Mouse (Mus musculus) intestine, postnatal 0 days (tissue): ENCODE results near the gene Tbcd. TPM values are rescaled to one million over a fixed set of nuclear protein-coding genes. Genes with fewer than 3 reads are reported as not detected.

Source experiments
- ATAC-seq: fragments of 200-750 bp; cut with Nextera tagmentation; 2 replicates; pipeline ENCODE4 v1.8.0; 2017; ENCODE audit warnings: mild to moderate bottlenecking, moderate TSS enrichment, moderate library complexity
- H3K27ac ChIP-seq: fragments of 300-500 bp; sonication (generic); 2 replicates; pipeline ENCODE4 v1.5.1; 2014; ENCODE audit warnings: mild to moderate bottlenecking, low read depth, low read length, moderate library complexity
- H3K27me3 ChIP-seq: fragments of 300-500 bp; sonication (generic); replicated peaks from 2 replicates; pipeline ENCODE4 v1.6.1; 2014; ENCODE audit warnings: low read length, mixed read lengths; ENCODE audit not compliant: control insufficient read depth, insufficient read depth
- H3K36me3 ChIP-seq: fragments of 300-500 bp; sonication (generic); 2 replicates; pipeline ENCODE4 v1.6.1; 2014; ENCODE audit warnings: mild to moderate bottlenecking, moderate library complexity; ENCODE audit not compliant: control insufficient read depth, insufficient read depth
- H3K4me1 ChIP-seq: fragments of 300-500 bp; sonication (generic); replicated peaks from 2 replicates; pipeline ENCODE4 v1.6.1; 2014; ENCODE audit warnings: antibody characterized with exemption, low read length, mixed read lengths; ENCODE audit not compliant: control insufficient read depth, insufficient read depth
- H3K4me2 ChIP-seq: fragments of 300-500 bp; sonication (generic); replicated peaks from 2 replicates; pipeline ENCODE4 v1.6.1; 2014; ENCODE audit warnings: low read depth, mild to moderate bottlenecking, moderate library complexity
- H3K4me3 ChIP-seq: fragments of 300-500 bp; sonication (generic); 2 replicates; pipeline ENCODE4 v1.5.1; 2014; ENCODE audit warnings: low read depth, low read length
- H3K9ac ChIP-seq: fragments of 300-500 bp; sonication (generic); 2 replicates; pipeline ENCODE4 v1.6.1; 2014; ENCODE audit warnings: mild to moderate bottlenecking, low read depth, low read length
- H3K9me3 ChIP-seq: fragments of 300-500 bp; sonication (generic); 2 replicates; pipeline ENCODE4 v1.6.1; 2016; ENCODE audit warnings: mixed run types; ENCODE audit not compliant: control insufficient read depth
- CTCF ChIP-seq: sonication (generic); IDR thresholded peaks from 2 replicates; pipeline ENCODE4 v1.5.1; 2016; ENCODE audit warnings: low read depth, mild to moderate bottlenecking, control low read depth, antibody characterized with exemption, moderate library complexity
- WGBS: fragments of 180-500 bp; shearing (Covaris S2); extraction: QIAGEN DNeasy Blood & Tissue Kit; methylation state at CpG from one replicate; pipeline ENCODE4 v1.1.7; 2014; 5-methylcytosine and 5-hydroxymethylcytosine counted together
- polyA plus RNA-seq: library from polyadenylated mRNA; unstranded; fragments of >200 nt; fragmentation: Nextera tagmentation; extraction: Ambion mirVana; gene quantifications from 2 replicates; pipeline ENCODE4 v1.2.1, GENCODE M21; 2015

The Tbcd gene
- polyA plus RNA-seq, 1 experiment from 2014 or later, result 29.9 TPM

DNA sequence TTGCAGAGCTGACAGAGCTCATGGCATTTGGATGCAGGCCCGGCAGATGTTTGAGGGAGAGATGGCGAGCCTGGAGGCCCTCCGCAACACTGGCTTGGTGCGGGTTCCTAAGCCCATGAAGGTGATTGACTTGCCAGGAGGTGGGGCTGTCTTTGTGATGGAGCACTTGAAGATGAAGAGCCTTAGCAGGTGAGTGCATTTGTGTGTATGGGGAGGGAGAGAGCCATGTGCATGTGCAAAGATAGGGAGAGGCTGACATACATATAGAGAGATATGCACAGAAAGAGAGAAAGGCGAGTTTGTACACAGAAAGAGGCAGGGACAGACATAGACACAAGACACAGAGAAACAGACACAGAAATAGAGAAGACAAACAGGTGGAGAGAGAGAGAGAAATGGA lies 14.5 kb upstream of the Tbcd start:
- Histone ChIP-seq H3K27ac (no peak overlapping the region), H3K36me3 (no peaks in the 10 kb centered on the region), H3K9me3 (no peaks in the 10 kb centered on the region), H3K4me3 (no peak overlapping the region), H3K9ac (no peak overlapping the region), H3K4me1 (no peaks in the 10 kb centered on the region), H3K4me2 (no peak overlapping the region), H3K27me3 (no peaks in the 10 kb centered on the region)
- no peak for TF ChIP-seq CTCF
- no peak for ATAC-seq
- 78% methylated on average over 5 of the region's 5 CpGs for WGBS

DNA sequence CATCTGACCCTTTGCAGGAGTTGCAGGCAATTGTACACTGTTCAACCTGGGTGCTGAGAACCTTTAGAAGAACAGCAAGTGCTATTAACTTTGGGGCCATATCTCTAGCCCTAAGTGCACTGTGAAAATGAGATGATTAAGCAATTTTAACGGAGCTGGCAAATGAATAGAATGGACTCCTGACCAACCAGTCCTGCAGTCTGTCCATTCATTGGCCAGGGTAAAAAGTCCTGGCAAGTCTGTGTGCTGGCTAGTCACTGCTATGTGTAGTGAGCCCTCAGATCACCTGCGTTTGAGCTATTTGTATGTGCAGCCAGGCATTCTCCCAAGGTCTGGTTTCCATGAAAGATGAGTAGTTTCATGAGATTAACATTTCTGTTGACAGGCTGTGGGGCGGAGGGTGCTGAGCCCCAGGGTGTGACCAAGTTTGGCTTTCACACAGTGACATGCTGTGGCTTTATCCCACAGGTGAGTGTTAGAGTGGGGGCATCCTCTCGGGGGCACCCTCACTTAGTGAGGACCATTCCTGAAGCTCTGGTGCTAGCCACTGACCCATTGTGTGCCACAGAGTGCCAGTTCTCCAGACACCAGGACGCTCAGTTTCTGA lies 12.0 kb upstream of the Tbcd start:
- H3K36me3 ChIP-seq, result no peaks in the 10 kb centered on the region
- no peak overlapping the region for H3K9ac ChIP-seq
- no peak overlapping the region for H3K4me2 ChIP-seq
- no peak for TF ChIP-seq CTCF
- WGBS, result 61% methylated on average over 5 of the region's 5 CpGs
- no peaks in the 10 kb centered on the region for H3K9me3 ChIP-seq
- H3K4me1 ChIP-seq, result no peaks in the 10 kb centered on the region
- H3K27me3 ChIP-seq, result no peaks in the 10 kb centered on the region
- H3K27ac ChIP-seq, result no peak overlapping the region
- H3K4me3 ChIP-seq, result no peak overlapping the region
- ATAC-seq, result no peak

DNA sequence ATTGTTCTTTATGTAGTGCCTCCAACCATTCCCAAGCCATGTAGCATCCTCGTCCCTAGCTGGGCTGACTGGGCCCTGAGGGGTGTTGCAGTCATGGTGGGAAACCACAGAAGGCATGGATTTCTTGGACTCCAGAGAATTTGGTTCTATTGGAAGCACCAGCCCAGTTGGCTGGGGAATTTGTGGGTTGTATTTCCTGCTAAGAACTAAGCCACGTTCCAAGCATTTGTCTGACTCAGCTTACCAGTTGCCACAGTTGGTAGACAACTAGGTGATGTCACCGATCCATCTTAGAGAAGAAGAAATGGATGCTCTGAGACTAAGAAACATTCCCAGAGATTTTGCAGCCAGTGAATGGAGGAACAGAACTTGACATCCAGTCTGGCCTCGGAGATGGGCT lies 10.1 kb upstream of the Tbcd start:
- H3K36me3 ChIP-seq, result no peaks in the 10 kb centered on the region
- H3K4me1 ChIP-seq, result no peaks in the 10 kb centered on the region
- ATAC-seq, result no peak
- H3K9me3 ChIP-seq, result no peaks in the 10 kb centered on the region
- no peaks in the 10 kb centered on the region for H3K27me3 ChIP-seq
- H3K27ac ChIP-seq, result no peak overlapping the region
- 92% methylated on average over 4 of the region's 4 CpGs for WGBS
- no peak overlapping the region for H3K4me2 ChIP-seq
- TF ChIP-seq CTCF, result no peak
- H3K4me3 ChIP-seq, result no peak overlapping the region
- no peak overlapping the region for H3K9ac ChIP-seq

DNA sequence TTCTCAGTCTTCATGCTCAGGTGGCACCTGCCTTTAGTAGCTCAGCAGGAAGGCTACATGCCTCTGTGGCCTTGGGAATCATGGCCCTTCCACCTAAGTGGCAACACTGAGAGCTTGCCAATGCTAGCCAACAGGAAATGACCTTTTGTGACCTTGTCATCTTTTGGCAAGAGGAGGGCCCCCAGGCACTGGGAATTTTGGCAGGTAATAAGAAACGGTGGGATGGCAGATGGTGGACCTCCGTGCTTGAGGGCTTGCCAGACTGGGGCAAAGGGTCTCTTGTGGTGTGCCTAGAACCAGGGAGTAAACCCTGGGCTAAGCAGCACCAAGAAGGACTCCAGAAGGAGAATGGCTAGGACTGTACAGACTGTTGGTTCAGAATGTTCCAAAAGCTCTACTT lies 9.7 kb upstream of the Tbcd start:
- Histone ChIP-seq H3K4me1 (no peaks in the 10 kb centered on the region), H3K9ac (no peak overlapping the region), H3K9me3 (no peaks in the 10 kb centered on the region), H3K27me3 (no peaks in the 10 kb centered on the region), H3K36me3 (no peaks in the 10 kb centered on the region), H3K4me3 (no peak overlapping the region), H3K4me2 (no peak overlapping the region), H3K27ac (no peak overlapping the region)
- TF ChIP-seq CTCF, result no peak
- no peak for ATAC-seq
- 53% methylated on average over 2 of the region's 2 CpGs for WGBS

DNA sequence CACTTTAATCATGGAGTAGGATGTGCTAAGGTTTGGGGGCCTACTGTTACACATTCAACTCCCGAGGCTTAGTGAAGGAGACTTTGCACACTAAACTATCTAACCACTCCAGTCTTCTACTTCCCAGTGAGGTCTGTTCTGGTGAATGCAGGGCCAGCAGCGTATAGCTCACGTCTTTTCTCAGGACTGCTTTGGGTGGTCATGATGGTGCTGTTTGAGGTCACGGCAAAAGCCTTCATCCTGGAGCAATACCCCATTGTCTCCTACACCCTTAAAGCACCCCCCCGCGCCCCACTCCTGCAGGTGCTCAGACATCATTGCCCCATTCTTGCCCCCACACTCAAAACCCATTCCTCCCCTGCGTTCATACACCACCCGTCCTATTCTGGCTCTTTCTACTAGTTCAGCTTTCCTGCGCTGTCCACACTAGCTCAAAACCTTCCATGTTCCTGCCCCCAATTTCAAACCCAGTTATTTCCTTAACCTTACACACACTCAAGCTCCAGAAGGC lies 478 bp upstream of the Tbcd start:
- Histone ChIP-seq H3K9ac (0 out of 2 replicates have a peak overlapping the region, but pooled peaks have one; percentile 22), H3K4me1 (peaks cover 4% of the 10 kb centered on the region; the same call in 1 of the 2 replicates), H3K4me2 (peak overlapping the region; percentile 86), H3K27me3 (no peaks in the 10 kb centered on the region), H3K27ac (0 out of 2 replicates have a peak overlapping the region, but pooled peaks have one; percentile 35), H3K9me3 (no peaks in the 10 kb centered on the region), H3K4me3 (peak overlapping the region; percentile 84), H3K36me3 (peaks cover 4% of the 10 kb centered on the region; the same call in 1 of the 2 replicates)
- peak; percentile 2; the same call in 1 of the 2 replicates for ATAC-seq
- 19% methylated on average over 9 of the region's 9 CpGs for WGBS
- TF ChIP-seq CTCF, result no peak

DNA sequence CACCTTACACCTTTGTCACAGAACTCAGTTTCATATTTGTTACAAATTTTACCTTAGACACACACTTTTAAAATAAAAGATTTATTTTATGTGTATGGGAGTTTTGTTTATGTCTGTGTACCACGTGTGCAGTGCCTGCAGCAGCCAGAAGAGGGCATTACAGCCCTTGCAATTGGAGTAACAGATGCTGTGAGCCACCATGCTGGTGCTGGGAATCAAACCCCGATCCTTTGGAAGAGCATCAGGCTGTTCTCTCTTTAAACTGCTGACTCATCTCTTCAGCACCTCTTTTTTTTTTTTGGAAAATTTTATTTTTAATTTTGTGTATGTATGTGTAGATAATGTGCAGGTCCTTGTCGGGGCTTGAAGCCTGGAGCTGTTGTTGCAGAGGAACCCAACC lies 6.1 kb downstream of the Tbcd start:
- Histone ChIP-seq H3K9ac (no peak overlapping the region), H3K4me2 (no peak overlapping the region), H3K27me3 (no peaks in the 10 kb centered on the region), H3K9me3 (no peaks in the 10 kb centered on the region), H3K27ac (no peak overlapping the region), H3K36me3 (peaks cover 50% of the 10 kb centered on the region), H3K4me3 (no peak overlapping the region), H3K4me1 (no peaks in the 10 kb centered on the region)
- peak; percentile 31; the same call in 1 of the 2 replicates for TF ChIP-seq CTCF
- 90% methylated on average over 3 of the region's 3 CpGs for WGBS
- ATAC-seq, result no peak
